Mouse (Mus musculus) small intestine, adult 2 months (tissue): ENCODE data around the gene Mtrex.

Source experiments
- CTCF ChIP-seq: fragments of 200-500 bp; IDR thresholded peaks from 2 replicates; pipeline ENCODE4 v1.5.1; 2012; ENCODE audit warnings: low read depth, mild to moderate bottlenecking, control low read depth, inconsistent platforms, low read length, moderate library complexity, mixed read lengths; ENCODE audit not compliant: insufficient replicate concordance, insufficient read length; ENCODE audit errors: extremely low read depth
- POLR2A ChIP-seq: fragments of 200-500 bp; IDR thresholded peaks from 2 replicates; pipeline ENCODE4 v1.6.1; 2012; ENCODE audit warnings: low read depth, mild to moderate bottlenecking, control low read depth, inconsistent platforms, low read length, moderate library complexity

DNA sequence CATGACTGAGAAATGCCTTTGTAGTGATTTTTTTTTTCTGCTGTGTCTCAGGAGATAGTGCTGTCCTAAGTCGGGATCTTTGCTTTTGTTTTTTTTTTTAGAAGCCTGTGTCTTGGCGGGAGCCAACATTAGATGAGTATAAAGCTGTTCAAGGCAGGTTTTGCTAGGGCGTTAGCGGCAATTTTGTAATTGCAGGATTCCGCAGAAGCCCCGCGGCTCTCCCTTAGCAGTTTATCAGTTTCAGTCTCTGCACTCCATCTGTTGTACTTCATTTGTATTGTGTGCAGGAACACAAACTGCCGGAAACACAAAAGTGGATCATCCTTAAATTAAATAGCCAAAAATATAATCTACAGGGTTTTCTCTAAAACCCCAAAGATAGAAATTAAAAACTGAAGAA lies 26.9 kb upstream of the Mtrex start:
- no peak for TF ChIP-seq POLR2A
- TF ChIP-seq CTCF = no peak
